Mouse (Mus musculus): ENCODE results near the gene Rad23b. TPM values are rescaled to one million over a fixed set of nuclear protein-coding genes. Genes with fewer than 3 reads are reported as not detected.

The Rad23b gene
- polyA plus RNA-seq (2012; rRNA removed; ENCODE audit: low replicate concordance): 121 and 247 TPM in 2 replicates

GRCm38 (mm10) chr4:55349452-55350218, at the start of gene Rad23b:
Rad23b (plus strand) TSS chr4:55350043.

Other genes with a start within 250 kb of the Rad23b start
- gene Klf4, start 182.4 kb downstream of the Rad23b start, polyA plus RNA-seq (2012; rRNA removed; ENCODE audit: low replicate concordance): 45.9 and 49.6 TPM in 2 replicates